Mouse (Mus musculus) adrenal gland, postnatal 4 days (tissue): ENCODE results near the gene Rassf10. TPM values are rescaled to one million over a fixed set of nuclear protein-coding genes. Genes with fewer than 3 reads are reported as not detected.
"Not testable (repeated sequence)": the region's sequence is repeated elsewhere in the genome, so short reads cannot be mapped to it uniquely, and the experiment has no call there.

ENCODE experiments used
- DNase-seq, 2 experiments: peaks; one replicate each; pipeline ENCODE4 v3.0.0; 2021 to 2022; ENCODE audit warnings: low spot score in 2 of 2, mixed read lengths in 2 of 2
- long read RNA-seq, 2 experiments: library from polyadenylated mRNA; stranded (forward); transcript quantifications; one replicate each; pipeline ENCODE4 v2.0.0; 2021
- total RNA-seq, 2 experiments: library from RNA; stranded (reverse); gene quantifications; 2 replicates each; pipeline ENCODE4 v1.2.3; 2021

The Rassf10 gene
- total RNA-seq, result 10 to 100 TPM; 11.2 to 15.2 TPM
- long read RNA-seq, experiment 1, transcript Rassf10-201 (1 exons, 3,496 nt), result major isoform, 29 of 29 reads
- long read RNA-seq, experiment 1, partial matches to known transcripts, result 0 of 29 reads
- long read RNA-seq, experiment 1, other reads (novel, unspliced or antisense), result 0 of 29 reads
- long read RNA-seq, experiment 2, transcript Rassf10-201 (1 exons, 3,496 nt), result major isoform, 73 of 74 reads
- long read RNA-seq, experiment 2, partial matches to known transcripts, result 0 of 74 reads
- long read RNA-seq, experiment 2, other reads (novel, unspliced or antisense), result 1 of 74 reads

DNA sequence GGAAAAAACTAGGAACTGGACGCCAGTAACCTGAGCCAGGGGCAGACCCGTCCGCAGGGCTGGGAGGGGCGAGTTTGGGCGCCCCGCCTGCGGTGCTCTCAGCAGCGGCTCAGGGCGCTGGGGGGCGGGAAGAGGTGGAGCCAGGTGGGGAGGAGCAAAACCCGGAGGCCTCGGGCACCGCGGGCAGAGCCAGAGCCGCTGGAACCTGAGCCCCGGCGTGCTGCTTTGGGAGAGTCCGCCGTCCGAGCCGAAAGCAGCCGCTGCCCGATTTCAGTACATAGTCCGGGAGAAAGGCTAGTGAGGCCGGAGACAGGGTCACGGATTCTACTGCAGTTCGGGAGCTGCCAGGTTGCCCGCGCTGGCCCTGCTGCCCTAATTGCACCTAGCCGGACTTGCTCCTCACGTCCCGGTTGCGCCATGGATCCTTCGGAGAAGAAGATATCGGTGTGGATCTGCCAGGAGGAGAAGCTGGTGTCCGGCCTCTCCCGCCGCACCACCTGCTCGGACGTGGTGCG, at the start of gene Rassf10:
TSS of gene Rassf10 (plus strand) at position 186 of the 515 bp plus-strand sequence.
- DNase-seq, result peak; percentile 76 to 82

DNA sequence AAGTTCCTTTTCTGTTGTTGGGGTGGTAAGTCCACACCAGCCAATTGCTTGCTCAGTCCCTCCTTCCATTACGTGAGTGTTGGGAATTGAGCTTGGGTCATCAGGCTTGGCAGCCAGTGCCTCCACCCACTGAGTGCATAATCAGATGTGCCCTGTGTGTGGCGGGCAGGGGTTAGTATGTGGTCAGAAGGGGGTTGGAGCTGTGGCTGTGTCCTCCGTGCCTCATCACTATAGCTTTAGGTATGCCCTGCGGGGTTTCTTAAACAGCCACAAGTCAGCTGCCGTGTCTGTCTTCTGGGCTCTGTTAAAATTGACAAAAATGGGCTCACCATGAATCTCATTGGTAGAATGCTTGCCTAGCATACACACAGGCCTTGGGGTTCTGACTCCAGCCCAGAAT, 46.9 kb upstream of the Rassf10 start:
- DNase-seq, result no peak

DNA sequence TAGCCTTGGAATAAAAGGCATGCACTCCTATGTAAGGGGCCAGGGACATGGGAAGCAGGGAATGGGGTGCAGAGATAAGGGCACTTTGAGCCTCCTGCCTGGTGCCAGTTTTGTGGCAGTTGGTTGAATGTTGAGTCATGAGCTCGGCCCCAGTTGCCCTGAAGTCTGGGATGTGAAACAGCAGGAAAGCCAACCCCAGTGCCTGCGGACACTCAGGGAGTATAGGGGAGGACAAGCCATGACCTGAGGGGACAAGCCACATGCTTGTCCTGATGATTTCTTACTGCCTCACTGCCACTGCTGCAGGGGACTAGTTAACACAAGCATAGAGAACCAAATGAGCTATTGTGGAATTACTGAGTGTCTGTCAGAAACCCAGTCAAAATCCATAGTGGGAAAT, 46.3 kb upstream of the Rassf10 start:
- no peak for DNase-seq

DNA sequence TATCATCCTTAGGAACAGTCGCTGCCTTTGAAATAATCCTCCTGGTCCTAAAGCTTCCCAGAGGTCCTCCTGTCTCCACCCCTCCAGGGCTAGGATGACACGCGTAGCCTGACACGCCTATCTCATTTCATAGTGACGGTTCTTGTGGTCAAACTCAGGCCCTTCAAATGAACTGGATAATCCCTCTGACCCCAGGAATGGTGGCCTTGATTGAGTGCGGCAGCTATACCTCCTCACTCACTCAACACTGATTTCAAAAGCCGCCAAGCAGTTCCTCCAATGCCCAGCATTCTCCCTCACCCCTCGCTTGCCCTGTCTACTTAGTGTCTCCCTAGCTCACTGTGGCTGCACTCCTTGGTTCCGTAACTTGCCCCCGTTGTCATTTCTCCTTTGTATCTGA, 44.6 kb upstream of the Rassf10 start:
- DNase-seq, result no peak

DNA sequence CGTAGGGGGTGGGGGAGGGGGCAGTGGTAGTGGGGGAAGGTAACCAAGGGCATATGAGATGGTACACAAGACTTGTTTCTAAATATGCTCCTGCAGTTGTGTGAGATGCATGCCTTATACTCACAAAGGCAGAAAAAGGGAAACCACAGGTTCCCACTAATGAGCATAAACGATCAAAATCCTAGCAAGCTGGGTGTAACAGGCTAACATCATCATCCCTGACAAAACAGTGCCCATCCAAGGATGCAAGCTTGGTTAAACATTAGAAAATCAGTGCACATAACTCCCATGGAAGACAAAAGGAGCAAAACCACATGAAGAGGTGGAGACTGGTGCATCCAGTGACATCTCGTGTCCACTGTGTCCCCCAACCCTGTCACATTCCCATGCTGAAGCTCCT, 40.8 kb upstream of the Rassf10 start:
- DNase-seq, result no peak

DNA sequence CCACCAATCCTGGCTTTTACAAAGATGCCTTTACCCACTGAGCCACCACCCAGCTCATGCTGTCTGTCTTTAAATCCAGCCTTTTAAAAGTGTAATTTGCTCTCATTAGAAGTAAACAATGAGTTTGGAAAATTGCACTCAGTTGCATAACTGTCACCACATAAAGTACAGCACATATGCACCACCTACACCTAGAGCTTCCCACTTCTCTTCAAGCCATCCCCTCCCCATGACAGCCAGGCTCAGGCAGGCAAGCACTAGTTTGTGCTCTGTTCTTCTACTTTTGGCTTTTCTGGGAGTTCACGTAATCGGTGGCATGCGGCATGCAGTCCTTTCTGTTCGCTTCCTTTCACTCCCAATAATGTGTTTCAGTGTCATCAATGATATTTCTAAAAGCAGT, 38.2 kb upstream of the Rassf10 start:
- no peak for DNase-seq

DNA sequence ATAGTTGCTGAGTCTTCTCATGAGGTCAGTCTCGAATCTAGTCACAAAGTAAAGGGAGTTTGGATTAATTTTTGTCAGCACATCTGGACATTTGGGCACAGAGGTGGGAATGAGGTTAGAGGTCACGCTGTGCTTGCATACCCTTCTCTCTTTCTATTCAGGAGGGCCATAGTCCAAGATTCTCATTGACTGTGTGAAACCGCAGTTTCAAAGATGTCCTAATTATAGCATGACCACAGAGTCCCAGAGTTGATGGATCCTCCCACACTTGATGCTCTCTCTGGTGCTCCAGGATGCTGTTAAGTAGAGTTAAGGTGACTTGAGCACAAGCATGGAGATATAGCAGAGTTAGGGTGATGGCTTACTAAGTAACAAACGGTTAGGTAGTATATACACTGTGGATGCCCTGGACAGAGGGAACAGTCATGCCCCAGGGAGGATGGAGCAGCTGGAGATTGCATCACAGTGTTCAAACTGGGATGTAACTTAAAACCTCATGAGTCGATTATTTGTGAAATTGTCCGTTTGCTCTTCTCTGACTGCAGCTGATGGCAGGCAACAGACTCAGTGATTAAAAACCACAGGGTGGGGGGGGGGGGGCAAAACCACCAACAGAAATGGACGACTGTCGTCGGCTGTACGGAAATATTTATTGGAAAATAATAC, 36.0 kb upstream of the Rassf10 start:
- no peak for DNase-seq

DNA sequence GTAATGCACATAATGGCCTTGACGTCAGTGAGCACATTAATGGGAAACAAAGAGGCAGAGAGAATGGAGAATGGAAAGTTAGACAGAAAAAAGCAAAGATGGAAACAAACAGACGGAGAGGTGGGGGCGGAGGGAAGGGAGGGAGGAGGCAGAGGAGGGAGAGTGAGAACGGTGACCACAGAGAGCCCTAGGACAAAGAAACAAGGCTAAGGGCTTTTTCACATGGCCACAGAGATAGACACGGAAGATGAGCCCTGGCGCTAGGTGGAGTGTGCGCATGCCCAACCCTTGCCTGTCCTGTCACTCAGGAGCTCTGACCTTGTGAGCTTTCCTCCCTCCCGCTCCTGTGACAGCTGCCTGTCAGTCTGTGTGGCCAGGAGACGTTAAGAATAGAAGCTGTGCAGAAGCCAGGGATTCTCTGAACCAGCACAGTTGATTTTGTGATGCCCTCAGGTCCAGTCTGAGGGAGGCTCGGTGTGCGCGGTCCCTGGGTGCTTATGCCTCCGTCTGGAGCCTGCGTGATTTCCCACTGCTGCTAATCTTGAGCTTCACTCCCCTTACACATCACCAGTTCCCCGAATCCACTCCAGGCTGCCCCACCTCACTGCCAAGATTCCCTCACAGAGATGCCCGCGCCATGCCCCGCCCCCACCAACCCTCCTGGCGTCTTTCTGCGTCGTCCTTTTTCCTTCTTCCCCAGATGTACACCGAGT, 35.3 kb upstream of the Rassf10 start:
- DNase-seq, result no peak

DNA sequence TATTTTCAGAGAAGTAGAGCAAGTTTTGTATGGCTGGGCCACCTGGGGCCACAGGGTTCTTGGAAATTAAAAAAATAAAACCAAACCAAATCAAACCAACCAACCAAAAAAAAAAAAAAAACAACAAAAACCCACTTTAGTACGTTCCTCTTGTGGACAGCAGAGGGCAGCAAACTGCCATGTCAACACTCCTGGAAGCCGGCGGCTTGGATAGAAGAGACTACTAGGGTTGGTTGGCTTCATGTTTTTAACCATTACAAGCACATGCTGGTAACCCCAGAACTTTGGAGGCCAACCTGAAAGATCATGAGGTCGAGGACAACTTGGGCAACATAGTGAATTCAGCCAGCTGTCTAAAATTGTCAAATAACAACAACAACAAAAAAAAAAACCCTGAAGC, 33.9 kb upstream of the Rassf10 start:
- DNase-seq, result peak in 1 of 2 experiments; percentile 22

DNA sequence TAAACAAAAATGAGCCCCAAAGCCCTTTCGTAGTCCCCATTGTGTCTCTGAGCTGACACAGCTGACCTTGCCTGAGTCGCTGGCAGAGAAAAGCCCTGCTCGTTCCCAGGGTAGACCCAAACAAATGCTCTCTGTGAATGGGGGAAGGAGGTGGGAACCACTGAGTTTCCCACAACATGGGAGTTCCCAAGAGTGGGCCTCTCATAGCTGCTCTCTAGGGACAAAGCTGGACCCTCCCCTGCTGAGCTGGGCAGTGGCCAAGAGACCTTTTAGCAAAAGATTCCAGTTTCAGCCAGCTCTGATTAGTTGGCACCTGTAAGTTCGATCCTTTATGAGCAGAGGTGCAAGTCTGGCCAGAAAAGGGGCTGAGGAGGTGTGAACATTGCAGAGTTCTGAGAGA, 31.0 kb upstream of the Rassf10 start:
- DNase-seq, result no peak

DNA sequence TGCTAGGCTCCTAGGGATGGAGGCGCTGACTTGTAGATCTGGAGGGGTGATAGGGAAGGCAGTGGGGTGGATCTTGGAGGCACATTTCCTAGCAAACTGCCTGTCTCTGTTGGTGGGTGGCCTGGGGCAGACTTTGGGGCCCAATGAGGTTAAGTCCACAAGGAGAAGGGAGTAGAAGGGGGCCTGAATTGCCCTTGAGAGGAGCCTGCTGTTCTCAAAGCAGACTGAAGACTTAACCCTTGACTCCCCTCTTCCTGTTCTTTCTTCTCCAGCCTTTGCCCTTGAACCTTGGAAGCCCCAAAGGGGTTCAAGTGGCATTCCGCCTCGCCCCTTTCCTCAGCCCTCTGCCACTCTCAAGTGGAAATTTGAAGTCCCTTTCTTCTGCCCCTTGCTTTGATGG, 30.1 kb upstream of the Rassf10 start:
- DNase-seq, result no peak

DNA sequence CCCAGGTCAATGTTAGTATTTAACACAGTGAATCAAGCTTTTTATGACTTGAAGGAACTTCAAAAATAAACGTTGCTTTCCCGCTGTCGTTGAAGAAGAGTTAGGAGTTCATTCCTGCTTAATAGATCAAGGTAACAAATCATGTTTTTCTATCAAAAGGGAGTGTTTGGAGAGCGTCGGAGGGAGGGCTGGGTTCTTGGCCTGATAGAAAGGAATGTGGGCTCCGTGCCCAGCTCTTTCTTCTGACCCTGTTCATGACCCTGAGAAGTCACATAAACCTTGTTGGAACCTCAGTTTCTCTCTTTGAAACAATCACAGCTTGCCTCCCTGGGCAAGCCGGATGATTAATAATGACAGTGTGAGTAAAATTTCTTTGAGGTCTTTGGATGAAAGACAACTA, 23.1 kb upstream of the Rassf10 start:
- no peak for DNase-seq

DNA sequence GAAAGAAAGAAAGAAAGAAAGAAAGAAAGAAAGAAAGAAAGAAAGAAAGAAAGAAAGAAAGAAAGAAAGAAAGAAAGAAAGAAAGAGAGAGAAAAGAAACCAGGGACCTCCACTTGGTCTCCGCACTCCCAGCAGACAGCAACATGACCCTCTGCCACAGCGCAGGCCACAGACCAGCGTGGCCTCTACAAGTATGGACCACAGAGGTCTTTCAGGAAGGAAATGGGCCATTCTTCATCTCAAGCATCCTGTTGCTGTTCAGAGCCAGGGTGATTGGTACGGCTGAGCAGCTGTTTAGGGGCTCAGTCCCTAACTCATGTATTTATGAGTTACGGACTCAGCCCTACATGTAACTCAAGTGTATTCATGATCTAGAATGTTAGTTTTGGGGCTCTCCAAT, 17.9 kb upstream of the Rassf10 start:
- not testable (repeated sequence) for DNase-seq

DNA sequence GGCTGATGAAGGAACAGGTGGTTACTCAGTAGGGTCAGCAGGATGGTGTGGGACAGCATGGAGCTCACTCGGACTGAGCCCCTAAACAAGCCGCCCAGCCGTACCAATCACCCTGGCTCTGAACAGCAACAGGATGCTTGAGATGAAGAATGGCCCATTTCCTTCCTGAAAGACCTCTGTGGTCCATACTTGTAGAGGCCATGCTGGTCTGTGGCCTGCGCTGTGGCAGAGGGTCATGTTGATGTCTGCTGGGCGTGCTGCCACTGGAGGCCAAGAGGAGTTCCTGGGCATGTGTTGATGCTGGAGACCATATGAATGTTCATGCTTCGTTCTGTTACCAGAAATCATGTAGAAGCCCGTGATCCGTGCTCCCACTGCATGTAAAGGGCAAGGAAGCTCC, 16.7 kb upstream of the Rassf10 start:
- DNase-seq, result no peak

DNA sequence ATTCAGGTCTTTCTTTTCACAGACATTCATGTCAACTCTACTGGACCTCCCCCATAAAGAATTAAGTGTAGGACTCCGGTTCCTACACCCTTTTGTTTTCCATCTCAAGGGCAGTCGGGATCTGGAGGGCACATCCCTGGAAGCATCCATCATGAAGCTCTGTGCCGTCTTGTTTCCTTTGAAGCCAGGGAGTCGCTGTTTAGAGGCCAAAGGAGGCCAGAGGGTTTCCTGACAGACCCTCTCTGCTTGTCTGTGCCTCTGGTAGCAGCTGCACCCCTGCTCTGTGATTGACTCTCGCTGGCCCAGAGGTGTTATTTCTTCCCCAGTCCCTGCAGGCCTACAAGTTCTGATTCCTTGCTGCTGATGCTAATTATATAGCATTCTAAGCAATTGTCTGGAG, 14.8 kb upstream of the Rassf10 start:
- no peak for DNase-seq

DNA sequence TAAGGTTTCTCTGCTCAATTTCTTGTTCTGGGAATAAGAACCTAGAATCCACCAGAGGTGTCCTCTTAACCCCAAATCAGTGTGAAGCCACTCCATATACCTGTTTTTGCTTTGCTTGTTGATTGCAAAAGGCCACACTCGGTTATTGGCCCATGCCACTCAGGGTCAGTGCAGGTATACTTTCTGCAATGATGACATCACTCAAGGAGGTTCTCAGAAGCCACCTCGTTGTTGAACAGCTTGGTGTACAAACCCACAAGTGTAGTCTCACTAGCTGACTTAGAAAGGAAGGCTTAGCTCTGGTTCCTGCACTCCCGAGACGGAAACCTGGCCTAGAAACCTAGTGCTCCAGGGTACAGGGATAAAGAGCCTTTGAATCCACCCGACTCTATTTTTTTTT, 11.2 kb upstream of the Rassf10 start:
- DNase-seq, result no peak

DNA sequence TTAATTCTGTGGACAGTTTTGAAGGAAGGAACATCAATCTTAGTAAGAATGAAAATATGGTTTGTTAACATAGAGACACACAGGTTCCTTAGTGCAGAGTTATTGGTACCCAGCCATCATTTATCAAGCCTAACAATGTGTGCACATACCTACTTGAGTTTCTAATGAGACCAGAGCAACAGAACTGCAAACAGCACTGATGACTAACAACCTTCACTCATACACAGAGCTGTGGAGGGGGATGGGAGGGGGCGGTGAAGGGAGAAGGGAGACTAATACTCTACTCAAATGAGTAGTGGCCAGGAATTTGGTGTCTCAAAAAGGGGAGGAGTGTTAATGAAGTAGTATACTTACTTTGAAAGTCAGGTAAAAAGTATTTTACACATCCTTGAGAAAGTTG, 10.7 kb upstream of the Rassf10 start:
- no peak for DNase-seq

DNA sequence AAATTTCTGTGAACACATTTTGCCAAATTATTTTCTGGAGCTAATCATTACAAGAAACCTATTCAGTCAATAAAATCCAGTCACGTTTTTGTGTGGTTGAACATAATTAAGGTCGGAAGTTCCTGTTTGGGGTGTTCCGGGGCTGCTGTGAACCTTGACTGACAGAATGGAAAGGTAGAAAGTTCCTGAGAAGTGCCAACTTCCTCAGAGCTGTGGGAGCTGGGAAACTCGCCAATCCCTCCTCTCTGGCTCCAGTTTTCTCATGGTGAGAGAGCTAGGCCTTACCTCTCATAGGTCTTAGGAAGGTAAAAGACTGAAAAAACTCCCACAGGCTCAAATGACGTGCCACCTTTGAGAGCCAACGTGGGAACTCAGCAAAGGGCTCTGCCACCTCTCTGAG, 7.1 kb upstream of the Rassf10 start:
- DNase-seq, result no peak

DNA sequence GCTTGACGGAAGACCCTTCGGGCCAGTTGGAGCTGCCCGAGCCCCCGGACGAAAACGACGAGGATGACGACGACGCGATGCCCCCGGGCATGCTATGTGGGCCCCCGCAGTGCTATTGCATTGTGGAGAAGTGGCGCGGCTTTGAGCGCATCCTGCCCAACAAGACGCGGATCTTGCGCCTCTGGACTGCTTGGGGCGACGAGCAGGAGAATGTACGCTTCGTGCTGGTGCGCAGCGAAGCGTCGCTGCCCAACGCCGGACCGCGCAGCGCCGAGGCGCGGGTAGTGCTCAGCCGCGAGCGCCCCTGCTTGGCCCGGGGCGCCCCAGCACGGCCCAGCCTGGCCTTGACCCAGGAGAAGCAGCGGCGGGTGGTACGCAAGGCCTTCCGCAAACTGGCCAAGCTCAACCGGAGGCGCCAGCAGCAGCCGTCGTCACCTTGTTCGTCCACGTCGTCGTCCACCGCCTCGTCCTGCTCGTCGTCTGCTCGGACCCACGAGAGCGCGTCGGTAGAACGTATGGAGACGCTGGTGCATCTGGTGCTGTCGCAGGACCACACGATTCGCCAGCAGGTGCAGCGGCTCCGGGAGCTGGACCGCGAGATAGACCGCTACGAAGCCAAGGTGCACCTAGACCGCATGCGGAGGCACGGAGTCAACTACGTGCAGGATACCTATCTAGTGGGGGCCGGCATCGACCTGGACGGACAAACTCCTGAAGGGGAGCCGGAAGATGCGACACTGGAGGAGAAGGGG, 765 bp downstream of the Rassf10 start:
- DNase-seq, result peak; percentile 7 to 10

DNA sequence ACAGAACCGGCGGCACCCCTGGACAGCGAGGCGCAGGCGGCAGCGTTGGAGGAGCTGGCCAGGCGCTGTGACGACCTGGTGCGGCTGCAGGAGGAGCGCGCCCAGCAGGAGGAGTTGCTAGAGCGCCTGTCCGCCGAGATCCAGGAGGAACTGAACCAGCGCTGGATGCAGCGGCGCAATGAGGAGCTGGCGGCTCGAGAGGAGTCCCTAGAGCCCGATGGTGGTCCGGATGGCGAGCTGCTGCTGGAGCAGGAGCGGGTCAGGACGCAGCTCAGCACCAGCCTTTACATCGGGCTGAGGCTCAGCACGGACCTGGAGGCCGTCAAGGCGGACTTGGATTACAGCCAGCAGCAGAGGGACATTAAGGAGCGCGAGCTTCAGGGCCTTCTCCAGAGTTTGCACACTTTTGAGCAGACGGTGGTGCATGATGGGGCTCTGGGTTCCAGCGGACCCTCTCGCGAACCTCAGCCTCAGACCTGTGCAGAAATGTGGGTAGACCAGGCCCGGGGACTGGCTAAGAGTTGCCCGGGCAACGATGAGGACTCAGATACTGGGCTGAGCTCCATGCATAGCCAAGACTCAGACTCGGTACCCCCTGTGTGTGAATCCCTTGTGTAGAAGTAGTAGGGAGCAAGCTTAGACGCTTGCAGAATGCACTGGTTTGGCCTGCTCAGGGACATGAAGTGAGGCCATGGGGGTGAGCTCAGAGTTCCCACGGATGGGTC, 1.5 kb downstream of the Rassf10 start:
- peak; percentile 14 to 15 for DNase-seq

DNA sequence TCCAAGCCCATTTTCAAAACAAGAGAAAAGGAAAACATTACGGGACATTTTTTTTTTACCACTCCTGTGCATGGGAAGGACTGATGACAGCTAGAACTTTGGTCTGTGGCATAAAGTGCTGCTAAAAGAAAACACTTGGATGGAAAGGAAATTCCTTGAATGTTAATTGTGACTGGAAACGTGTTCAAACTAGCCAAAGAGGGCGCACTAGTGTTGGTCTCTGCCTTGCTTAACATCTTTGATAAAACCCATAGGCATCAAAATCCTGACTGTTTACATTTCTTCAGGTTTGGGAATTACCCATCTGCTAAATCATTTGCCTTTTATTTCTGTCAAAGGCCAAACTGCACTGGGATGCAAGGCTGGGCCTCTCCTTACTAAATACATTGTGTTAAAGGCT, 2.2 kb downstream of the Rassf10 start:
- no peak for DNase-seq
